Mouse (Mus musculus) neutrophil, adult 5-6 weeks (primary cell): ENCODE results near the gene Hist4h4. TPM values are rescaled to one million over a fixed set of nuclear protein-coding genes. Genes with fewer than 3 reads are reported as not detected.
A peak's percentile ranks its signal among the peaks of the same experiment; 100 is the strongest.

Experiments
- ATAC-seq: fragments of 151-379, 151-347 bp; 2 replicates; pipeline ENCODE4 v1.8.0; 2017; ENCODE audit warnings: mild to moderate bottlenecking, moderate TSS enrichment; ENCODE audit not compliant: insufficient number of reproducible peaks, poor library complexity, low FRiP score, severe bottlenecking; ENCODE audit errors: extremely low read depth
- total RNA-seq: library from RNA; stranded (forward); fragments of 200-1000 nt; gene quantifications from 2 replicates; pipeline ENCODE4 v1.2.3, GENCODE M21; 2017

Gene Hist4h4
- total RNA-seq, 1 experiment from 2014 or later: 22.1 TPM

DNA sequence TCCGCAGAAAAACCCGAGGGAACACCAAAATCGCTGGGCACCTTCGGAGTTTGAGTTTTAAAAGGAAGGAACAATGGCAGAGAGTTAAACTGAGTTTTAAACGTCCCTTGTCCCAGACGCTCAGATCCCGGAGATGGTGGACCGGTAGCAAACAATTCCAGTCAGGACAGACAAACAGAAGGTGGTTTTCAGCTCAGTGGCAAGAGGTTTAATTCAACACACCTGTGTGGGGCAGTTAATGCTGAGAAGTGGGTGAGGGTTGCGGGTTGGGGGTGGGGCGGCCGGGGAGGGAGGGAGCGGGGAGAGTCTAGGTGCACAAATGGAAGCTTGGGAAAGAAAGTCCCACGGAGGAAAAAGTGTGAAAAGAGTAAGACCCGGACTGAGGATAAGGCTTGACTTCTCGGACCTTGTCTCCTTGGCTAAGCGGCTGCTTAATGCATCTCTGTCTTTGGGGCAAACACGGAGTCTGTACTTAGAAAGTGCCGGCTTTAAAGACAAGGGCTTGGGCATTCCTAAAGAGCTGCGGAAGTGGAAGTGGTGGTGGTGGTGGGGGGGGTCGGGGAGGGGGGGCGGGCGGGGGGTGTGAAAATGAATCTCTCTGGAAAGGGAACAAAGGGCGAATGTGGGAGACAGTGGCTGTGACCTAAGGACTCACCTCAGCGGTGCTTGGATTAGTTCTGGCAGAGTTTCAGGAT, 10.2 kb downstream of the Hist4h4 start:
- peak; percentile 39; the same call in 1 of the 2 replicates for ATAC-seq

DNA sequence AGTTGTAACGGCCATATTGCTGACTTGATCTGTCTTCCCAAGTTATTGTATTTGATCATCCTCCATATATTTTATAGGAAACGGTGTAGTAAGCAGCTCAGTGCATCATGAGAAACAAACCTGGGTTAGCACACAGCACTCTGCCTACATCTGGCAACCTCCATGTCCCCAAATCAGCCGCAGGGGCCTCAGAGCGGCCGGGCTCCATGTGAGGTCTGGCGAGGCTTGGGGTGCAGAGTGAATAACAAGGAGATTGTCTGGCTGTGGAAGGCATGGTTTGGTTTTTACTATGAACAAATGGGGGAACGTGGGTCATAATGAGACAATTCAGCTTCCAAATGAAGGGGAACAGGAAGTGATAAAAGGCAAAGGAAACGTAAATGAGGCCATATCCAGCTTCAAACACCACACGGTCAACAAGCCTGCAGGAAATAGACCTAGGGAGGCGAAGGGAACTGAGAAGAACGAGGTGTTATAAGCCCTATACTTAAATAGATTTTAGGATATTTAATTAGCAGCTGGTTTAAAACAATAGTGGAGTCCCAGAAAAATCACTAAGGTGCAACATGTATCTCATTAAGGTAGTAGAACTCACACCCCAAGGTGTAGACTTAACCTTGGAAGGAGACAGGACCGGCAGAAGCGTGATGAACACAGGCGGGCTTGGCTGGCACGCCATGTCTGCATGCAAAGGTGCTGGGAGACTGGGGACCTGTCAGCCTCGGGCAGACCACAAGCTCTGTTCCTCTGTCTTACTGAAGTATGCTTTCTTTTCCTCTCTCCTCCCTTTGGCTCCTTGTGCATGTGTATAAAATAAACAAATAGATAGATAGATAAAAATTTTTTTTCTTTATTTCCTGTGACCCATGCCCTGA, 11.1 kb downstream of the Hist4h4 start:
- no peak for ATAC-seq

- ATAC-seq: no peak
Measured at GRCm38 (mm10) chr6:136789391-136789971, 14.7 kb downstream of the Hist4h4 start.

DNA sequence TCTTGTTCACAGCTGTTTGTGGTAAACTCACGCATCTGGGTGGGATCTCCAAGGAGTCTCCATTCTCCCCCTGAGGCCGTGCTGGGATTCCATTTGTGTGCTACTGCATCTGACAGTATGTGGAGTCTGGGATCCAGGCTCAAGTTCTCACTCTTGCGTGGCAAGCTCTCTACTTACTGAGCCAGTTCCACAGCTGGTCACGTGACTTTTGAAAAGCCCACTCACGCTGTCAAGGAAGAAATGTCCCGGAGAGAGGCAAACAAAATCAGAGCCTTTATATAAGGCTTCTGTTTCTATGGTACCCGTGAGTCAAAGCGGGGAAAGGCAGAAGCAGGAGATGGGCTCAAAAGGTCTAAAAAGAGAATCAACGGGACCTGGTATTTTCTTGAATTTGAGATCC, 21.5 kb downstream of the Hist4h4 start:
- no peak for ATAC-seq

- ATAC-seq: no peak
Measured at GRCm38 (mm10) chr6:136782146-136782545, 22.1 kb downstream of the Hist4h4 start.

- no peak for ATAC-seq
Measured at GRCm38 (mm10) chr6:136781377-136781986, 22.7 kb downstream of the Hist4h4 start, which contains the start of gene Gucy2c. TSS of gene Gucy2c (minus strand) at chr6:136781765.

DNA sequence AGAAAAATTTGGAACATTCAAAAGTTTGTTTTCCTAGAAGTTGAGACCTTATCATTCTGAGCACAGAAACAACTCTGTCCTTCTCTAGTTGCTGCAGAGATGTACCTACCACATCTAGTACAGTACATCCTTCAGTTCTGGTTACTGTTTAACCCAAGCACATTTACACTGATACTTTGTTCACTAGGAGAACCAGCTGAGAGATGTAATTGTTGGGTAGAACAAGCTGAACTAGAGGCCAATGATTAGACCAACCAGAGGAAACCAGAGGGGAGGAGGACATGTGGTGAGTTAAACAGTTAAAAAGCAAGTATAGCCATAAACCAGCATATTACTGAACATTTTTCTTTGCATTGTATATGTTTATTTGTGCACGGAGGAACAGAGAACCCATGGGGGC, 27.8 kb downstream of the Hist4h4 start:
- no peak for ATAC-seq

DNA sequence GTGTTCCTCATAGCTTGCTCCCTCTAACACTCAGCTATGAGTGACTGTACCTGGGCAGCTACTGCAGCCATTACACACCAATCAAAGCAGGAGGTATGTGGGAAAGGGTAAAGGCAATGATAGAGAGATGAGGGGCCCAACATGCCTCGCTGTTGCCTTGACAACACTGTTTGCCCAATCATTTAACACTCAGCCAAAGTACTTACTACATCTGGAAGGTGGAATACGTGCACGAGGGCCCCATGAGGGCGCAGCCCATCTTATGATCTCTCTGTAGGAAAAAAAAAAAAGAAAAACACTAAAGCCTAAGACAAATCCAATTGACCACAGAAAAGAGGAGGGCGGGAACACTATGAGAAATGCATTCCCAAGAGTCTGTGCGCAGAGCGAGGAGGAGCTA, 34.4 kb downstream of the Hist4h4 start:
- ATAC-seq: no peak

DNA sequence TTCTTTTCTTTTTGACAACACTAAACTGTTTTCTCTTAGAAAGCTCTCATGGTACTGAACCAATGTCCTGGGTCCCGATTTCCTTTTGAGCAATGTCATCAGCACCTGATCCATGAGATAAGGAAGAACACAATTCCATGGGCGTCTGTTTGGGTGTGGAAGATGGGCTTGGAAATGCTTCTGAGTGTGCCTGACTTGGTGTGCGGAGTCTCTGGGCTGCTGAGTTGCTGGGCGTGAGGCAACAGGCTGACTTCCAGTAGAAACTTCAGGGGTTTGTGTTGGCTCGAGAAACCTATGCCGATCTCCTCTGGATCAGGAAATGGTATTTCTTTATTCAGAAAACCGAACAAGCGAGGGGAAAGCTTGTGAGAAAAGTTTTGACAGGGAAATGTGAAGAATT, 35.1 kb downstream of the Hist4h4 start:
- no peak for ATAC-seq

GRCm38 (mm10) chr6:136763912-136764311, 40.3 kb downstream of the Hist4h4 start:
- no peak for ATAC-seq

Other genes starting within 250 kb of the Hist4h4 start
- 276 and 296 TPM in 2 replicates for gene Plbd1, start 142.5 kb downstream of the Hist4h4 start, total RNA-seq
- gene Gucy2c, start 22.6 kb downstream of the Hist4h4 start, total RNA-seq: 0.23 and 0.37 TPM in 2 replicates
- gene H2afj, start 3.8 kb upstream of the Hist4h4 start, total RNA-seq: 50.2 and 56.9 TPM in 2 replicates
- gene BC049715, start 23.2 kb upstream of the Hist4h4 start, total RNA-seq: 4.2 and 6.3 TPM in 2 replicates
- gene Wbp11, start 23.8 kb upstream of the Hist4h4 start, total RNA-seq: 90.1 and 103 TPM in 2 replicates
- gene Smco3, start 31.0 kb upstream of the Hist4h4 start, total RNA-seq: 0.35 TPM in 1 of 2 replicates, not detected in the other
- gene Art4, start 53.3 kb upstream of the Hist4h4 start, total RNA-seq: 1.9 and 2.8 TPM in 2 replicates
- not detected in 2 replicates for gene Mgp, start 71.4 kb upstream of the Hist4h4 start, total RNA-seq
- gene Erp27, start 117.8 kb upstream of the Hist4h4 start, total RNA-seq: 12.0 and 12.5 TPM in 2 replicates
- gene Pde6h, start 119.4 kb upstream of the Hist4h4 start, total RNA-seq: 0.35 TPM in 1 of 2 replicates, not detected in the other
- gene Arhgdib, start 137.5 kb upstream of the Hist4h4 start, total RNA-seq: 1,086 and 1,117 TPM in 2 replicates